Mouse (Mus musculus) brown adipose tissue, adult 24 weeks (tissue): ENCODE data around the gene Tead1. TPM values are rescaled to one million over a fixed set of nuclear protein-coding genes. Genes with fewer than 3 reads are reported as not detected.

Experiments
- H3K27ac ChIP-seq: fragments of 200-500 bp; replicated peaks from 2 replicates; pipeline ENCODE4 v1.5.1; 2012; ENCODE audit warnings: low read depth, mild to moderate bottlenecking, low read length
- H3K4me1 ChIP-seq: fragments of 200-500 bp; 2 replicates; pipeline ENCODE4 v1.6.1; 2012; ENCODE audit warnings: low read length, mixed read lengths; ENCODE audit not compliant: control insufficient read depth, insufficient read depth, insufficient read length
- H3K4me3 ChIP-seq: fragments of 200-500 bp; 2 replicates; pipeline ENCODE4 v1.5.1; 2012; ENCODE audit warnings: low read depth, mild to moderate bottlenecking, low read length, moderate library complexity; ENCODE audit not compliant: insufficient read depth
- polyA plus RNA-seq: library from polyadenylated mRNA; stranded (reverse); fragments of >200 nt; gene quantifications from 2 replicates; pipeline ENCODE4 v1.2.4, GENCODE M21; 2012; ENCODE audit not compliant: missing spikeins, insufficient read depth, insufficient read length

The Tead1 gene
- polyA plus RNA-seq, 1 experiment: 8.7 TPM

- Histone ChIP-seq H3K27ac (peak overlapping the region; percentile 84), H3K4me1 (no peaks in the 10 kb centered on the region), H3K4me3 (peak overlapping the region; percentile 92)
Observed at GRCm38 (mm10) chr7:112678418-112679170, 524 bp upstream of the Tead1 start.

DNA sequence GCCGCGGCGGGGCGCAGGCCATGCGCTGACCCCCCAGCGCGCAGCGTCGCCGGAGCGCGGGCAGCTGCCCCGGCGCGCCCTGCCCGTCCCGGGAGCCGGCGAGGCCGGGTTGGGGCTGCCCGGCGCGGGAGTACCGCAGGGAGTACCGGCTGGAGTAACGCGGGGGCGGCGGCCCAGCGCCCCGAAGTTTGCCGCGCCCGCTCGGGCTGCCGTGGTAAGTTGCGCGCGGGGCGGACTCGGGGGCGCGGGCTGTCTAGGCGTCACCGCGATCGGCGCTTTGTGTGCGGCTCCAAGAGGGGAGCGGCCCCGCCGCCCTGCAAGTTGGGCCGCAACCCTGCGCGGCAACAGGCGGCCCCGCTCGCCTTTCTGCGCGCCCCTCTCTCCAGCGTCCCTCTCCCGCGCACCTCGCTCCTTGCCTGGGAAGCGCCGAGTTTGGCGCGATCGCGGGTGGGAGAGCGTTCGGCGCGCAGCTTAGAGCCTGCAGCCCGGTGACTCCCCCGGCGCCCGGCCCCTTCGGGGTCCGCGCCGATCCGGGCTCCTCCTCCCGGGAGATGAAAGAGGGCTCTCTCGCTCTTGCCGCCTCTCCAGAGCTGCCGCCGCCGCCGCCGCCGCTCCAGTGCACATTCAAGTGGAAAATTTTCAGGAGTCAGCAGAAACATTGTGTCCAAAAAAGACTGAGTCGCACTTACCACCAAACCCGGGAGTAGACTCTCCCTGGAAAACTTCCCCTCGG is 561 bp downstream of the Tead1 start:
- Histone ChIP-seq H3K4me3 (peak overlapping the region; percentile 90), H3K27ac (peak overlapping the region; percentile 56)

DNA sequence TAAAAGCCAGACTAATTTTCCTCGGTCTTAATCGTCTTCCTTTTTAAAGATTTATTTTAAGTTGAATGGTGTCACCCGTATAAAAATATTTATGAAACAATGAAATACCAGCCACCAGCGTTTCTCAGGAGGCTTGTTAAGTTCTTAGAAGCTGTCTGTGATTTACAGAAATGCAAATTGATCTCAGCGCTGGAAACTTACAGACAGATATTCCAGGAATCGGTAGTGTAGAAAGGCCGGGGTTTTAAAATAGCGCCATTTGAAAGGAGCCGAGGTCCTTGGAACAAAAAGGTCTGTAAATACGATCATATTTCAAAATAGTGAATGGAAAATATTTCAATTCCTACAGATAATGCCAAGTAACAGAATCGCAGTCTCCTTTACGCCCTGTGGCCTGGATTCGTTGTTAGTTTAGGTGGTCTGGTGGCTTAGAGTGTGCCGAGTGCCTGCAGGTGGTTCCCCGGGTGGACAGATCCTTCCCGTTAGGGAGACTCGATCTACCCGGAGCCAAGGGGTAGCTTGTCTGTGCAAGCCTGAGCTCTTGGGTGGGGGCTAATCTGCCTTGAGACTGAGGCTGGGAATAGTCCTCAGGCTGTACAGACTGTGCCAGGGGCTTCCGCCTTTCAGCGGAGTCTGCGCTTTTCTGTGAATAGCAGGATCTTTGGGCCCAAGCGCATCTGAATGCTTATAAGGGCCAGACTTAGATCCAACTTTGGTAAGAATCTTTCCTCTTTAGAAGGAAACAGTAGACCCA is 1.6 kb downstream of the Tead1 start:
- H3K4me3 ChIP-seq: peak overlapping the region; percentile 53
- H3K27ac ChIP-seq: 0 out of 2 replicates have a peak overlapping the region, but pooled peaks have one; percentile 11
- peaks cover 4% of the 10 kb centered on the region for H3K4me1 ChIP-seq

More for the DNA sequence above, 561 bp downstream of the Tead1 start:
- no peaks in the 10 kb centered on the region for H3K4me1 ChIP-seq

DNA sequence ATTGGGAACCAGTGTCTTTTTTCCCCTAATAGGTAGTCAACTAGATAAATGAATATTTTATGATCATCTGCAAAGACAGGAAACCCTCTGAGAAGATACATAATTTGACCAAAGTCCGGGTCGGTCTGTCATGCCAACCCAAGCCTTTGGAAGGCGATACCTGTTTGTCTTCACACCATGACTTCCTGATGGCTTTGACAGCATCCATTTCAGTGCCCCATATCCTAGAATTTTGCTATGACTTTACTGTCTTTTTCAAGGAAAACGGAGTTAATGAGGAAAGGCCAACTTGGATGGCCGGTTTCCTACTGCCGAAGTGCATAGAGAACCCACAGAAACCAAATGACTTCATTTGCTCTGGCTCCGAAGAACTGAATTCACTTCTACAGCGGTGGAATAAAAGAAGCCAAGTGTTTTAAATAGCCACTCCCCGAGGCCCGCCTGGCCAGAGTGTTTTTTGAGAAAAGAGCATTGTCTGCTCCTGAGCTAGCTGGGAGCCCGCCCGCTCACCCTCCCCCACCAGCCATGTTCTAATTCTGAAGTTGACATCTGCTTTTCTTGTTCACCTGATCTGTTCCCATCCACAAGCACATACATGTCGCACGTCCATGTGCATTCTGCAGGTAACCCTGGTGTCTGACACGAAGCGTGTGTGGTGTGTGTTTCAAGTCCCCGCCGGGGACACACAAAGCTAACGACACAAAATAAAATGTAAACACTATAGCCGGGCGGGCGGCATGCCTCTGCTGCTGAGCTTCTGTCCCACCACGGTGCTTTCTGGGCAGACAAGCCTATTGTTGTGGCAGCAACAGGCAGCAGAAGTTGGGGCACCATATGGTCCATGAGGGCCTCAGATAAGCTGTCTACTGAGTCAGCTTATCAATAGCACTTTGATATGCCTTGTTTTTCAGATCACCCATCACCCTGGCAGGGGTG is 5.8 kb downstream of the Tead1 start:
- Histone ChIP-seq H3K4me3 (no peak overlapping the region), H3K27ac (no peak overlapping the region), H3K4me1 (peaks cover 13% of the 10 kb centered on the region)

GRCm38 (mm10) chr7:112685993-112686392 is 6.9 kb downstream of the Tead1 start:
- Histone ChIP-seq H3K27ac (no peak overlapping the region), H3K4me1 (peaks cover 23% of the 10 kb centered on the region), H3K4me3 (no peak overlapping the region)

- Histone ChIP-seq H3K4me1 (peaks cover 26% of the 10 kb centered on the region), H3K27ac (no peak overlapping the region), H3K4me3 (no peak overlapping the region)
Observed at GRCm38 (mm10) chr7:112686586-112686985, 7.5 kb downstream of the Tead1 start.

GRCm38 (mm10) chr7:112688425-112689001 is 9.4 kb downstream of the Tead1 start:
- H3K4me3 ChIP-seq: no peak overlapping the region
- H3K4me1 ChIP-seq: peaks cover 35% of the 10 kb centered on the region
- H3K27ac ChIP-seq: no peak overlapping the region

- H3K4me1 ChIP-seq: peaks cover 28% of the 10 kb centered on the region
- no peak overlapping the region for H3K27ac ChIP-seq
- no peak overlapping the region for H3K4me3 ChIP-seq
Observed at GRCm38 (mm10) chr7:112690836-112691781, 12.0 kb downstream of the Tead1 start.

DNA sequence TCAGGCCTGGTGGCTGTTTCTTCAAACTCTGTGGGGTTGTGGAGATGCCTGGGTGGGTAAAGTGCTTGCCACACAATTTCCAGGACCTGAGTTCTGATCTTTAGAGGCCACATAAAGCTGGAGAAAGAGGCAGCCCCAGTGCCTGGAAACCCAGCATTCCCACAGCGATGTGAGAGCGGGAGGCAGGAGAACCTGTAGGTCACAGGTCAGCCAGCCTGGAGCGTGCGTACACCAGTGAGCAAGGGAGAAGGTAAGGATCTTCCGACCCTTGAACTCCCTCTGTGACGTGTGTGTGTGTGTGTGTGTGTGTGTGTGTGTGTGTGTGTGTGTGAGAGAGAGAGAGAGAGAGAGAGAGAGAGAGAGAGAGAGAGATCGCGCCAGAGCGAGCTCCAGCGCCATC is 14.4 kb downstream of the Tead1 start:
- Histone ChIP-seq H3K4me1 (peaks cover 30% of the 10 kb centered on the region), H3K27ac (no peak overlapping the region), H3K4me3 (no peak overlapping the region)

- Histone ChIP-seq H3K4me1 (peaks cover 9% of the 10 kb centered on the region), H3K4me3 (no peak overlapping the region), H3K27ac (0 out of 2 replicates have a peak overlapping the region, but pooled peaks have one; percentile 17)
Observed at GRCm38 (mm10) chr7:112696777-112697161, 17.7 kb downstream of the Tead1 start.

DNA sequence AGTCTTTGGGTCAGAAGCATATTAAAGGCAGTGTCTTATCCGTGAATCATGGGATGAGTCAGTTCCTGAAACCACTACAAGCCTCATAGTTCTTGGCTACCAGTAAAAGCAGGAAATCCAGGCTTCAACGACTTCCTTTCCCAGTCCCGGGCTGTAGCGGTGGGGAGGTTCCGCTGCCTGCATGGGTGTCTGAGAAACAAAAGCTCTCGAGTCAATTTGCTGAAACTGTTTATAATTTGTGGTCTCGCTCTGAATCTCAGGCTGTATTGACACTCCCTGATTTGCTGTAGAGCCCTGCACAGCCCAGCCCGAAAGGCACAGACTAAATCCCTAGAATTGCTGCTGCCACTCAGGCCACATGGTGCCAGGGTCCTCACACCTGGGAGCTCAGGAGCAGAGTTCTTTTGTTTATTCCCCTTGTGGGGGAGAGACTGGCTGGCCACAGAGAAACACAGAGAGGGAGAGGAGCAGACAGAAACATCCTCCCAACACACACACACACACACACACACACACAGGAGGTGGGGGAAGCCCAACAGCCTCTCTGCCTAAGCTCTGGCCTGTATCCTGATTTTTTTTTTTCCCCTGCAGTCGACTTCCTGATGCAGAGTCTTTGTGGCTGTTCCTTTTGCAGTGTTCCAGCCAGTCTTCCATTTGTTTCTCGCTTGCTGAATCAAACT is 18.2 kb downstream of the Tead1 start:
- H3K4me3 ChIP-seq: peak overlapping the region; percentile 14
- peak overlapping the region; percentile 52 for H3K27ac ChIP-seq

GRCm38 (mm10) chr7:112700082-112700481 is 21.0 kb downstream of the Tead1 start:
- no peak overlapping the region for H3K4me3 ChIP-seq
- H3K27ac ChIP-seq: no peak overlapping the region
- peaks cover 6% of the 10 kb centered on the region for H3K4me1 ChIP-seq

More for the DNA sequence above, 18.2 kb downstream of the Tead1 start:
- peaks cover 4% of the 10 kb centered on the region for H3K4me1 ChIP-seq

- Histone ChIP-seq H3K4me3 (no peak overlapping the region), H3K27ac (no peak overlapping the region), H3K4me1 (peaks cover 8% of the 10 kb centered on the region)
Observed at GRCm38 (mm10) chr7:112703341-112703740, 24.2 kb downstream of the Tead1 start.
